Mouse (Mus musculus): Measurements from ENCODE around the gene Brd3os. TPM values are rescaled to one million over a fixed set of nuclear protein-coding genes. Genes with fewer than 3 reads are reported as not detected.

Gene Brd3os
- polyA plus RNA-seq, 1 experiment from 2014 or later: 10.2 TPM

- no peak overlapping the region for H3K27ac ChIP-seq
- no peaks in the 10 kb centered on the region for H3K4me1 ChIP-seq (replicated peaks; ENCODE audit: insufficient read depth, low read length)
- H3K4me2 ChIP-seq (ENCODE audit: low read length): no peak overlapping the region
- 84% methylated on average over 5 of the region's 5 CpGs for WGBS
- no peak for DNase-seq (ENCODE audit: low spot score)
- H3K9ac ChIP-seq (ENCODE audit: low read depth, low read length): no peak overlapping the region
- no peak for ATAC-seq (replicated peaks; ENCODE audit: low FRiP score, low read depth)
- H3K36me3 ChIP-seq (ENCODE audit: insufficient read depth, low read length): peaks cover 70% of the 10 kb centered on the region
- TF ChIP-seq CTCF (IDR thresholded peaks at IDR 0.05; ENCODE audit: low read depth): no peak
- no peak overlapping the region for H3K4me3 ChIP-seq (replicated peaks; ENCODE audit: low read depth, low read length)
- no peaks in the 10 kb centered on the region for H3K9me3 ChIP-seq (replicated peaks; ENCODE audit: low read length)
- H3K27me3 ChIP-seq (ENCODE audit: insufficient read depth, low read length): no peaks in the 10 kb centered on the region
Observed at GRCm38 (mm10) chr2:27460163-27460562, 18.0 kb downstream of the Brd3os start.

- ATAC-seq (replicated peaks; ENCODE audit: low FRiP score, low read depth): no peak
Observed at GRCm38 (mm10) chr2:27460651-27461050, 18.5 kb downstream of the Brd3os start.

GRCm38 (mm10) chr2:27461881-27462660, 19.9 kb downstream of the Brd3os start:
- no peaks in the 10 kb centered on the region for H3K9me3 ChIP-seq (replicated peaks; ENCODE audit: low read length)
- WGBS: 89% methylated on average over 4 of the region's 4 CpGs
- no peaks in the 10 kb centered on the region for H3K4me1 ChIP-seq (replicated peaks; ENCODE audit: insufficient read depth, low read length)
- H3K27me3 ChIP-seq (ENCODE audit: insufficient read depth, low read length): no peaks in the 10 kb centered on the region
- no peak for TF ChIP-seq CTCF (IDR thresholded peaks at IDR 0.05; ENCODE audit: low read depth)
- H3K9ac ChIP-seq (ENCODE audit: low read depth, low read length): no peak overlapping the region
- ATAC-seq (replicated peaks; ENCODE audit: low FRiP score, low read depth) (no peak), DNase-seq (ENCODE audit: low spot score) (no peak)
- H3K4me2 ChIP-seq (ENCODE audit: low read length): no peak overlapping the region
- H3K27ac ChIP-seq: no peak overlapping the region
- H3K4me3 ChIP-seq (replicated peaks; ENCODE audit: low read depth, low read length): no peak overlapping the region
- peaks cover 61% of the 10 kb centered on the region for H3K36me3 ChIP-seq (ENCODE audit: insufficient read depth, low read length)

More at GRCm38 (mm10) chr2:27460651-27461050, 18.5 kb downstream of the Brd3os start:
- Histone ChIP-seq H3K4me1 (replicated peaks; ENCODE audit: insufficient read depth, low read length) (no peaks in the 10 kb centered on the region), H3K27me3 (ENCODE audit: insufficient read depth, low read length) (no peaks in the 10 kb centered on the region), H3K4me3 (replicated peaks; ENCODE audit: low read depth, low read length) (no peak overlapping the region), H3K9me3 (replicated peaks; ENCODE audit: low read length) (no peaks in the 10 kb centered on the region), H3K27ac (no peak overlapping the region), H3K4me2 (ENCODE audit: low read length) (no peak overlapping the region), H3K36me3 (ENCODE audit: insufficient read depth, low read length) (peaks cover 65% of the 10 kb centered on the region), H3K9ac (ENCODE audit: low read depth, low read length) (no peak overlapping the region)
- 57% methylated on average over 9 of the region's 9 CpGs for WGBS
- no peak for TF ChIP-seq CTCF (IDR thresholded peaks at IDR 0.05; ENCODE audit: low read depth)
- DNase-seq (ENCODE audit: low spot score): no peak

GRCm38 (mm10) chr2:27462901-27463300, 20.8 kb downstream of the Brd3os start:
- Histone ChIP-seq H3K4me3 (replicated peaks; ENCODE audit: low read depth, low read length) (no peak overlapping the region), H3K9me3 (replicated peaks; ENCODE audit: low read length) (no peaks in the 10 kb centered on the region), H3K9ac (ENCODE audit: low read depth, low read length) (no peak overlapping the region), H3K27me3 (ENCODE audit: insufficient read depth, low read length) (no peaks in the 10 kb centered on the region), H3K27ac (no peak overlapping the region), H3K36me3 (ENCODE audit: insufficient read depth, low read length) (peaks cover 53% of the 10 kb centered on the region), H3K4me1 (replicated peaks; ENCODE audit: insufficient read depth, low read length) (no peaks in the 10 kb centered on the region), H3K4me2 (ENCODE audit: low read length) (no peak overlapping the region)
- TF ChIP-seq CTCF (IDR thresholded peaks at IDR 0.05; ENCODE audit: low read depth): no peak
- WGBS: 71% methylated on average over 4 of the region's 4 CpGs
- ATAC-seq (replicated peaks; ENCODE audit: low FRiP score, low read depth) (no peak), DNase-seq (ENCODE audit: low spot score) (no peak)

GRCm38 (mm10) chr2:27469292-27469990, 27.3 kb downstream of the Brd3os start:
- Histone ChIP-seq H3K27ac (no peak overlapping the region), H3K9me3 (replicated peaks; ENCODE audit: low read length) (no peaks in the 10 kb centered on the region), H3K4me1 (replicated peaks; ENCODE audit: insufficient read depth, low read length) (peaks cover 30% of the 10 kb centered on the region), H3K27me3 (ENCODE audit: insufficient read depth, low read length) (no peaks in the 10 kb centered on the region), H3K36me3 (ENCODE audit: insufficient read depth, low read length) (peaks cover 8% of the 10 kb centered on the region), H3K4me2 (ENCODE audit: low read length) (no peak overlapping the region), H3K9ac (ENCODE audit: low read depth, low read length) (no peak overlapping the region), H3K4me3 (replicated peaks; ENCODE audit: low read depth, low read length) (no peak overlapping the region)
- no peak for DNase-seq (ENCODE audit: low spot score)
- no peak for TF ChIP-seq CTCF (IDR thresholded peaks at IDR 0.05; ENCODE audit: low read depth)
- 67% methylated on average over 4 of the region's 4 CpGs for WGBS
- no peak for ATAC-seq (replicated peaks; ENCODE audit: low FRiP score, low read depth)

- ATAC-seq (replicated peaks; ENCODE audit: low FRiP score, low read depth): no peak
- TF ChIP-seq CTCF (IDR thresholded peaks at IDR 0.05; ENCODE audit: low read depth): no peak
- H3K27ac ChIP-seq: no peak overlapping the region
- no peak overlapping the region for H3K4me2 ChIP-seq (ENCODE audit: low read length)
- peaks cover 30% of the 10 kb centered on the region for H3K4me1 ChIP-seq (replicated peaks; ENCODE audit: insufficient read depth, low read length)
- DNase-seq (ENCODE audit: low spot score): no peak
- 42% methylated on average over 3 of the region's 3 CpGs for WGBS
- H3K36me3 ChIP-seq (ENCODE audit: insufficient read depth, low read length): peaks cover 8% of the 10 kb centered on the region
- H3K9ac ChIP-seq (ENCODE audit: low read depth, low read length): no peak overlapping the region
- no peaks in the 10 kb centered on the region for H3K9me3 ChIP-seq (replicated peaks; ENCODE audit: low read length)
- H3K4me3 ChIP-seq (replicated peaks; ENCODE audit: low read depth, low read length): no peak overlapping the region
- no peaks in the 10 kb centered on the region for H3K27me3 ChIP-seq (ENCODE audit: insufficient read depth, low read length)
Observed at GRCm38 (mm10) chr2:27469991-27470355, 27.8 kb downstream of the Brd3os start.
